13 mouse cellular contexts compared by ENCODE assay signal in genomic region chr15:36939608-36940007, GRCm38 (mm10).
DNase-seq lines count a peak whose midpoint lies in the region; ATAC-seq and TF ChIP-seq lines count a peak whose summit lies in the region.
"Had no signal": no experiment of that assay in that cellular context is flagged by ENCODE, and none has a peak within 500 bp of the region (broad histone marks: within the 10 kb centered on the region; RNA-seq: fewer than 3 reads in every experiment).

No protein-coding gene starts in this region.

- TF ChIP-seq CTCF in cerebellum, adult 2 months (IDR thresholded peaks at IDR 0.05; ENCODE audit: borderline replicate concordance, insufficient read depth, low read depth, low read length): no peak
- TF ChIP-seq CTCF in left cerebral cortex, adult 2 months (IDR thresholded peaks at IDR 0.05): no peak

- H3K4me3 ChIP-seq in cerebellum, adult 2 months (replicated peaks; ENCODE audit: insufficient read depth, low read depth, low read length): no peak overlapping the region
- H3K4me3 ChIP-seq in left cerebral cortex, adult 2 months: no peak overlapping the region
- H3K4me3 ChIP-seq in hindbrain, embryonic 15.5 days: no peak overlapping the region
- H3K4me3 ChIP-seq in midbrain, embryonic 16.5 days (ENCODE audit: low read depth, low read length): no peak overlapping the region
- no peak overlapping the region for H3K4me3 ChIP-seq in kidney, embryonic 14.5 days (ENCODE audit: low read length)

- no peak for ATAC-seq in hindbrain, embryonic 15.5 days (ENCODE audit: low FRiP score, low read depth)
- ATAC-seq in midbrain, embryonic 16.5 days: no peak
- no peak for ATAC-seq in kidney, embryonic 14.5 days (ENCODE audit: low FRiP score, low TSS enrichment)

- no peak overlapping the region for H3K9ac ChIP-seq in hindbrain, embryonic 15.5 days
- H3K9ac ChIP-seq in midbrain, embryonic 16.5 days (ENCODE audit: low read depth, low read length): no peak overlapping the region
- H3K9ac ChIP-seq in kidney, embryonic 14.5 days (ENCODE audit: low read depth, low read length): no peak overlapping the region

- peak overlapping the region; percentile 73 for H3K4me2 ChIP-seq in hindbrain, embryonic 15.5 days
- H3K4me2 ChIP-seq in midbrain, embryonic 16.5 days (ENCODE audit: low read length): peak overlapping the region; percentile 83; the same call in 1 of the 2 replicates
- H3K4me2 ChIP-seq in kidney, embryonic 14.5 days (replicated peaks; ENCODE audit: low read depth, low read length): no peak overlapping the region

- DNase-seq in cerebellum, adult 2 months: peak in 1 of 2 experiments; percentile 40
- no peak for DNase-seq in cerebellum, postnatal 36 days
- no peak for DNase-seq in left cerebral cortex, adult 2 months (ENCODE audit: extremely low spot score in 1 of 2, low spot score in 2 of 2)
- DNase-seq in left cerebral cortex, postnatal 36 days (ENCODE audit: low spot score in 2 of 2): no peak
- no peak for DNase-seq in spleen, adult 18-20 months
- DNase-seq: cerebellum, adult 8-10 months; right cerebral cortex, postnatal 25 days; thymus, postnatal 4 days had no signal

- H3K36me3 ChIP-seq in hindbrain, embryonic 15.5 days: no peaks in the 10 kb centered on the region
- H3K36me3 ChIP-seq in midbrain, embryonic 16.5 days (ENCODE audit: control insufficient read depth, insufficient read depth, low read length): no peaks in the 10 kb centered on the region
- no peaks in the 10 kb centered on the region for H3K36me3 ChIP-seq in kidney, embryonic 14.5 days (ENCODE audit: control insufficient read depth, insufficient read depth, low read length)
- H3K36me3 ChIP-seq: embryonic facial prominence, embryonic 13.5 days; lung, embryonic 15.5 days had no signal

- intact Hi-C loops in left cerebral cortex, adult 2 months (cut with DNase I): loop anchor here (2.0 to 5.0 kb wide), 3 partner anchors 27 to 332 kb away; partner anchors contain the start of gene Zfp706
- intact Hi-C loops in left cerebral cortex, postnatal 36 days (cut with DNase I): loop anchor here (2.0 kb wide), 1 partner anchor 27 kb away; no protein-coding TSS in a partner anchor

- TF ChIP-seq POLR2A in cerebellum, adult 2 months (IDR thresholded peaks at IDR 0.05; ENCODE audit: borderline replicate concordance, insufficient read depth, low read length): no peak

- 82% methylated on average over 9 of the region's 9 CpGs for WGBS in cerebellum, adult 2 months
- 85% methylated on average over 9 of the region's 9 CpGs for WGBS in hindbrain, embryonic 15.5 days
- 78% methylated on average over 9 of the region's 9 CpGs for WGBS in midbrain, embryonic 16.5 days
- WGBS in kidney, embryonic 14.5 days: 89% methylated on average over 9 of the region's 9 CpGs

- no peaks in the 10 kb centered on the region for H3K27me3 ChIP-seq in cerebellum, adult 2 months (ENCODE audit: control insufficient read depth, insufficient read depth, low read length)
- H3K27me3 ChIP-seq in hindbrain, embryonic 15.5 days: no peaks in the 10 kb centered on the region
- H3K27me3 ChIP-seq in midbrain, embryonic 16.5 days (ENCODE audit: control insufficient read depth, insufficient read depth, low read depth, low read length): no peaks in the 10 kb centered on the region
- H3K27me3 ChIP-seq in kidney, embryonic 14.5 days (ENCODE audit: control insufficient read depth, insufficient read depth, low read length): no peaks in the 10 kb centered on the region
- H3K27me3 ChIP-seq: embryonic facial prominence, embryonic 13.5 days; lung, embryonic 15.5 days had no signal

- peaks cover 43% of the 10 kb centered on the region for H3K4me1 ChIP-seq in cerebellum, adult 2 months (ENCODE audit: control insufficient read depth, insufficient read depth, low read length)
- peaks cover 32% of the 10 kb centered on the region for H3K4me1 ChIP-seq in hindbrain, embryonic 15.5 days (replicated peaks)
- peaks cover 32% of the 10 kb centered on the region for H3K4me1 ChIP-seq in midbrain, embryonic 16.5 days (ENCODE audit: control insufficient read depth, insufficient read depth, low read length)
- peaks cover 12% of the 10 kb centered on the region for H3K4me1 ChIP-seq in kidney, embryonic 14.5 days (ENCODE audit: control insufficient read depth, insufficient read depth, low read length)

- H3K27ac ChIP-seq in cerebellum, adult 2 months (ENCODE audit: insufficient read depth, low read length): peak overlapping the region; percentile 29
- peak overlapping the region; percentile 96; the same call in 1 of the 2 replicates for H3K27ac ChIP-seq in left cerebral cortex, adult 2 months
- peak overlapping the region; percentile 95 for H3K27ac ChIP-seq in hindbrain, embryonic 15.5 days (replicated peaks)
- H3K27ac ChIP-seq in midbrain, embryonic 16.5 days (ENCODE audit: low read length): peak overlapping the region; percentile 98
- H3K27ac ChIP-seq in kidney, embryonic 14.5 days (ENCODE audit: low read depth, low read length): no peak overlapping the region

- H3K9me3 ChIP-seq in hindbrain, embryonic 15.5 days: no peaks in the 10 kb centered on the region
- no peaks in the 10 kb centered on the region for H3K9me3 ChIP-seq in midbrain, embryonic 16.5 days (replicated peaks; ENCODE audit: control insufficient read depth, low read length, poor library complexity, severe bottlenecking)
- no peaks in the 10 kb centered on the region for H3K9me3 ChIP-seq in kidney, embryonic 14.5 days (ENCODE audit: control insufficient read depth, low read length)
- H3K9me3 ChIP-seq: embryonic facial prominence, embryonic 13.5 days; lung, embryonic 15.5 days had no signal
